Mouse (Mus musculus): ENCODE results near the gene Rnf187.

Gene Rnf187

GRCm38 (mm10) chr11:58903511-58904409 lies 35.0 kb downstream of the Rnf187 start, which contains the start of gene Zfp39:
Zfp39 (minus strand) TSS chr11:58904225.
- peak; percentile 92 for DNase-seq (ENCODE audit: low read depth, low spot score)

GRCm38 (mm10) chr11:58901080-58901479 lies 37.6 kb downstream of the Rnf187 start:
- no peak for DNase-seq (ENCODE audit: low read depth, low spot score)

GRCm38 (mm10) chr11:58897485-58897884 lies 41.2 kb downstream of the Rnf187 start:
- DNase-seq (ENCODE audit: low read depth, low spot score), result no peak

GRCm38 (mm10) chr11:58894456-58894855 lies 44.3 kb downstream of the Rnf187 start:
- DNase-seq (ENCODE audit: low read depth, low spot score), result no peak

- DNase-seq (ENCODE audit: low read depth, low spot score), result no peak
Measured at GRCm38 (mm10) chr11:58890511-58890910, 48.2 kb downstream of the Rnf187 start.

- no peak for DNase-seq (ENCODE audit: low read depth, low spot score)
Measured at GRCm38 (mm10) chr11:58883756-58884155, 55.0 kb downstream of the Rnf187 start.

Data from c-Kit-negative CD71-positive TER-119-positive erythroid progenitor cells, embryonic 14.5 days (primary cell).